Mouse (Mus musculus) telencephalon, adult 2 months (tissue): ENCODE results near the gene Calm1.
"Not testable (repeated sequence)": the region's sequence is repeated elsewhere in the genome, so short reads cannot be mapped to it uniquely, and the experiment has no call there.

Source experiments
- DNase-seq: peaks from one replicate; pipeline ENCODE4 v3.0.0-alpha.2; 2011; ENCODE audit warnings: low read depth, low spot score

Calm1 gene

GRCm38 (mm10) chr12:100194181-100194580 is 5.1 kb upstream of the Calm1 start:
- DNase-seq: no peak

GRCm38 (mm10) chr12:100196786-100197185 is 2.4 kb upstream of the Calm1 start:
- DNase-seq: no peak

- no peak for DNase-seq
Observed at GRCm38 (mm10) chr12:100199891-100200644, 833 bp downstream of the Calm1 start.

GRCm38 (mm10) chr12:100200645-100201362 is 1.6 kb downstream of the Calm1 start:
- no peak for DNase-seq

- no peak for DNase-seq
Observed at GRCm38 (mm10) chr12:100201363-100201711, 2.1 kb downstream of the Calm1 start.

GRCm38 (mm10) chr12:100201838-100202237 is 2.6 kb downstream of the Calm1 start:
- DNase-seq: peak; percentile 96

GRCm38 (mm10) chr12:100203759-100204158 is 4.5 kb downstream of the Calm1 start:
- no peak for DNase-seq

GRCm38 (mm10) chr12:100205156-100205555 is 5.9 kb downstream of the Calm1 start:
- no peak for DNase-seq

- DNase-seq: no peak
Observed at GRCm38 (mm10) chr12:100206521-100206920, 7.3 kb downstream of the Calm1 start.

- no peak for DNase-seq
Observed at GRCm38 (mm10) chr12:100206926-100207325, 7.7 kb downstream of the Calm1 start.

- DNase-seq: no peak
Observed at GRCm38 (mm10) chr12:100209701-100210478, 10.7 kb downstream of the Calm1 start.

GRCm38 (mm10) chr12:100210973-100211372 is 11.7 kb downstream of the Calm1 start:
- DNase-seq: no peak

- no peak for DNase-seq
Observed at GRCm38 (mm10) chr12:100211453-100212185, 12.4 kb downstream of the Calm1 start.

- no peak for DNase-seq
Observed at GRCm38 (mm10) chr12:100212397-100212796, 13.2 kb downstream of the Calm1 start.

GRCm38 (mm10) chr12:100213162-100213561 is 13.9 kb downstream of the Calm1 start:
- no peak for DNase-seq

GRCm38 (mm10) chr12:100214156-100214555 is 14.9 kb downstream of the Calm1 start:
- DNase-seq: no peak

GRCm38 (mm10) chr12:100214738-100215137 is 15.5 kb downstream of the Calm1 start:
- peak; percentile 84 for DNase-seq

- not testable (repeated sequence) for DNase-seq
Observed at GRCm38 (mm10) chr12:100217087-100217486, 17.9 kb downstream of the Calm1 start.

- no peak for DNase-seq
Observed at GRCm38 (mm10) chr12:100220012-100220411, 20.8 kb downstream of the Calm1 start.

- peak; percentile 89 for DNase-seq
Observed at GRCm38 (mm10) chr12:100221608-100222321, 22.5 kb downstream of the Calm1 start.
